Mouse (Mus musculus): ENCODE data around the gene Slx4ip.

GRCm38 (mm10) chr2:137013811-137014350, 122.9 kb downstream of the Slx4ip start:
- TF ChIP-seq CTCF (IDR thresholded peaks at IDR 0.05; ENCODE audit: low read depth, low read length), result no peak
- no peak for TF ChIP-seq POLR2A (IDR thresholded peaks at IDR 0.05; ENCODE audit: extremely low read depth, insufficient read depth, low read length)

Measured in liver, adult 2 months (tissue).